Mouse (Mus musculus) midbrain, embryonic 11.5 days (tissue): ENCODE results near the gene Adh4. TPM values are rescaled to one million over a fixed set of nuclear protein-coding genes. Genes with fewer than 3 reads are reported as not detected.
"Not testable (repeated sequence)": the region's sequence is repeated elsewhere in the genome, so short reads cannot be mapped to it uniquely, and the experiment has no call there.

Experiments
- ATAC-seq: fragments of 200-750 bp; cut with Nextera tagmentation; 2 replicates; pipeline ENCODE4 v1.8.0; 2017; ENCODE audit warnings: moderate TSS enrichment, moderate library complexity; ENCODE audit not compliant: low FRiP score
- DNase-seq: peaks from one replicate; pipeline ENCODE4 v3.0.0; 2015; ENCODE audit warnings: low spot score; ENCODE audit errors: missing footprints
- H3K27ac ChIP-seq: fragments of 300-500 bp; sonication (generic); 2 replicates; pipeline ENCODE4 v1.5.1; 2014; ENCODE audit warnings: low read depth, low read length
- H3K27me3 ChIP-seq: fragments of 300-500 bp; sonication (generic); 2 replicates; pipeline ENCODE4 v1.6.1; 2014; ENCODE audit warnings: mild to moderate bottlenecking, low read length, moderate library complexity, mixed read lengths; ENCODE audit not compliant: control insufficient read depth, insufficient read depth
- H3K36me3 ChIP-seq: fragments of 300-500 bp; sonication (generic); 2 replicates; pipeline ENCODE4 v1.6.1; 2014; ENCODE audit warnings: mild to moderate bottlenecking, low read length, moderate library complexity, mixed read lengths; ENCODE audit not compliant: control insufficient read depth, insufficient read depth
- H3K4me1 ChIP-seq: fragments of 300-500 bp; sonication (generic); 2 replicates; pipeline ENCODE4 v1.6.1; 2014; ENCODE audit warnings: low read length; ENCODE audit not compliant: control insufficient read depth, insufficient read depth
- H3K4me2 ChIP-seq: fragments of 300-500 bp; sonication (generic); 2 replicates; pipeline ENCODE4 v1.6.1; 2014; ENCODE audit warnings: mild to moderate bottlenecking, moderate library complexity
- H3K4me3 ChIP-seq: fragments of 300-500 bp; sonication (generic); 2 replicates; pipeline ENCODE4 v1.5.1; 2014; ENCODE audit warnings: low read depth, low read length
- H3K9ac ChIP-seq: fragments of 300-500 bp; sonication (generic); 2 replicates; pipeline ENCODE4 v1.6.1; 2014; ENCODE audit warnings: low read length
- H3K9me3 ChIP-seq: fragments of 300-500 bp; sonication (generic); 2 replicates; pipeline ENCODE4 v1.6.1; 2016; ENCODE audit warnings: low read length; ENCODE audit not compliant: control insufficient read depth
- WGBS: fragments of 180-500 bp; shearing (Covaris S2); extraction: QIAGEN DNeasy Blood & Tissue Kit; methylation state at CpG from one replicate; pipeline ENCODE4 v1.1.7; 2014; 5-methylcytosine and 5-hydroxymethylcytosine counted together
- polyA plus RNA-seq: library from polyadenylated mRNA; unstranded; fragments of >200 nt; fragmentation: Nextera tagmentation; extraction: Ambion mirVana; gene quantifications from 2 replicates; pipeline ENCODE4 v1.2.1, GENCODE M21; 2014

Gene Adh4
- polyA plus RNA-seq, 1 experiment from 2014 or later, result not detected

DNA sequence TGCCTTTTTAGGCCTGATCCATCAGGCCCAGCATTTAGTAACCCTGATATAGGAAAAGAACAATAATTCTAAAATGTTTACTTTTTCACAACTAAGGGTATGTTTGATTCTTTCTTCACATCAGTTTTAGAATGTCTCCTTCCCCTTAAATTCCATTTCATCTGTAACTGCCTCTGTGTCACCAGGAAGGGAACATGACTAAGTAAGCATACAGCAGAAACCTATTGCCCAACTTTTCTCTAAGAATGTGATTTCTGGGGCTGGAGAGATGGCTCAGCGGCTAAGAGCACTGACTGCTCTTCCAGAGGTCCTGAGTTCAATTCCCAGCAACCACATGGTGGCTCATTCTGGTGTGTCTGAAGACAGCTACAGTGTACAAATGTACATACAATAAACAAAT, 39.0 kb downstream of the Adh4 start:
- H3K27me3 ChIP-seq, result no peaks in the 10 kb centered on the region
- H3K4me2 ChIP-seq, result no peak overlapping the region
- WGBS, result 94% methylated on average over 1 of the region's 1 CpGs
- H3K27ac ChIP-seq, result no peak overlapping the region
- ATAC-seq (no peak), DNase-seq (no peak)
- peaks cover 24% of the 10 kb centered on the region for H3K36me3 ChIP-seq
- no peaks in the 10 kb centered on the region for H3K9me3 ChIP-seq
- no peak overlapping the region for H3K4me3 ChIP-seq
- no peaks in the 10 kb centered on the region for H3K4me1 ChIP-seq
- no peak overlapping the region for H3K9ac ChIP-seq

DNA sequence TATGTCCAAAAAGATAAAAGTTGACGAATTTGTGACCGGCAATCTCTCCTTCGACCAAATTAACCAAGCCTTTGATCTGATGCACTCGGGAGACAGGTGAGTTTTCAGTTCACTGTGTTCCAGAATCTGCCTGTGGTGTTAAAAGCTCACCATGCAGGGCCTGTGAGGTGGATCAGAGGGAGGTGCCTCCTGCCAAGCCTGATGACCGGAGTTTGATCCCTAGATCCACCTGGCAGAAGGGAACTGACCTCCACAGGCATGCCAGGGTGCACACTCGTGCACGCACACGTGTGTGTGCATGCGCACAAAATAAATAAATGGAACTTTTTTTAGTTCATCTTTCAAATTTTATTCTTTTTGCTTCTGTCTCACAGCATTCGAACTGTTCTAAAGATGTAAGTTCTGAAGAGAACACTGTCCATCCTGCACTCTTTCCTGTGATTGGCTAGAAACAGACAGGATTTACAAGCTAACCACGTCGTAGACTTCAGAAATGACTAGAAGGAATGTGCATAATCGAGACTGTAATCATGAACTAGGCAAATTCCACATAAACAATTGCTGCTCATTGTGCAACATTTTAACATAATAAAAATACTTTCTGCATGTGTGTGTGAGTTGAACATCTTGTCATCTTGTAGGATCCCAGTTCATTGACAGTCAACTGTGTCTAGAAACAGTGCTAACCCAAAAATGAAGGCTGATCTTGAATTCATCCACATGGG, 39.6 kb downstream of the Adh4 start:
- DNase-seq (peak; percentile 75), ATAC-seq (no peak)
- Histone ChIP-seq H3K4me3 (no peak overlapping the region), H3K27ac (no peak overlapping the region), H3K4me2 (no peak overlapping the region), H3K27me3 (no peaks in the 10 kb centered on the region), H3K9ac (no peak overlapping the region), H3K9me3 (no peaks in the 10 kb centered on the region), H3K36me3 (peaks cover 24% of the 10 kb centered on the region), H3K4me1 (no peaks in the 10 kb centered on the region)
- WGBS, result 95% methylated on average over 13 of the region's 13 CpGs

DNA sequence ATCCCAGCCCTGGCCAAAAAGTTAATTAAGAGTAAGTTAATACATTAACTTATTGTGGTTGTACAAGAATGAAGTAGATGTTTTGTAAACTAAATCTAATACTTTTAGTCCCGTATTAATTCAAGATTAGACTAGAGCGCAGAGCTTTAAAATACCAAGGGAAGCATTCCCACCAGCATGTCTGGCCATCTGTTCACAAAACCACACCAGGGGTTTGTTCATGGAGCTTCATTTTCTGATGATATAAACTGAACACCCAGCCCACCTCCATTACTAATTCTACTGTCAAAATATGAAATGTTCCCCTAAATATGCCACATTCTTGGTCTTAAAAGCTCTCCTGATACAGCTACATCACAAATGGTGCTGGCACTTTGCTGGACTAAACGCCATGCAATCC, 43.2 kb downstream of the Adh4 start:
- H3K4me2 ChIP-seq, result no peak overlapping the region
- H3K27ac ChIP-seq, result no peak overlapping the region
- peaks cover 17% of the 10 kb centered on the region for H3K36me3 ChIP-seq
- H3K4me3 ChIP-seq, result no peak overlapping the region
- DNase-seq (no peak), ATAC-seq (no peak)
- H3K9me3 ChIP-seq, result no peaks in the 10 kb centered on the region
- no peak overlapping the region for H3K9ac ChIP-seq
- no peaks in the 10 kb centered on the region for H3K27me3 ChIP-seq
- WGBS, result 96% methylated on average over 3 of the region's 3 CpGs
- no peaks in the 10 kb centered on the region for H3K4me1 ChIP-seq

DNA sequence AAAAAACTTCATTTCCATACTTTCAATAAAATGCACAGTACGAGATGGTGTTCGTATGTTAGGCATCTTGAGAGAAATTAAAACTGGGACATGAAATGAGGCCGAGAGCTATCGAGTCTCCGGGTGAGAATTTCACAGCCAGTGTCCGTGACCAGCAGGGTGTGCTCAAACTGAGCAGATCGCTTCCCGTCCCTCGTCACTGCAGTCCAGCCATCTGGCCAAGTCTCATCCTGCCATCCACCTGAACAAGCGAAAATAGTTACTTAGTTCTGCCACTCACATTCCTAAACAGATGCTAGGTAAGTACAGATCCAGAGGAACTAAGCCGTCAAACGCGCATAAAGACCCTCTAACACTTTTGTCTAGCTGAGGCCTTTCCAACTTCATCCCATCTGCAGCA, 45.0 kb downstream of the Adh4 start:
- H3K4me1 ChIP-seq, result no peaks in the 10 kb centered on the region
- no peak overlapping the region for H3K4me3 ChIP-seq
- H3K36me3 ChIP-seq, result peaks cover 15% of the 10 kb centered on the region
- no peak overlapping the region for H3K9ac ChIP-seq
- WGBS, result 88% methylated on average over 13 of the region's 13 CpGs
- no peak overlapping the region for H3K27ac ChIP-seq
- no peaks in the 10 kb centered on the region for H3K9me3 ChIP-seq
- H3K27me3 ChIP-seq, result no peaks in the 10 kb centered on the region
- ATAC-seq, result no peak
- H3K4me2 ChIP-seq, result no peak overlapping the region
- DNase-seq, result no peak

DNA sequence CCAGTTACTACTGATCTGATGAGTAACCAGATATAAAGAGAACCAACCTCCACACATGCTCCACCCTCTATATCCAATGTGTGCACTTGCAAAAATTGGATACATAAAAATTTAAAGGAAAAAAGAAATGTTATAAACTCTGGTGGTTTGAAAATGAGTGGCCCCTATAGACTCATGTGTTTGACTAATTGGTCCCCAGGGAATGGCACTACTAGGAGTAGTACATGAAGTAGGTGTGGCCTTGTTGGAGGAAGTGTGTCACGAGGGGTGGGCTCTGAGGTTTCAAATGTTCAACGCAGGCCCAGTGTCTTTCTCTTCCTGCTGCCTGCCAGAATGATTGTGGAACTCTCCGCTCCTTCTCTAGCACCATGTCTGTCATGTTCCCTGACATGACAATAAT, 46.6 kb downstream of the Adh4 start:
- H3K4me1 ChIP-seq, result no peaks in the 10 kb centered on the region
- WGBS, result 94% methylated on average over 3 of the region's 3 CpGs
- no peak overlapping the region for H3K4me2 ChIP-seq
- no peak overlapping the region for H3K4me3 ChIP-seq
- peaks cover 12% of the 10 kb centered on the region for H3K36me3 ChIP-seq
- H3K27me3 ChIP-seq, result no peaks in the 10 kb centered on the region
- no peak overlapping the region for H3K27ac ChIP-seq
- peak; percentile 54 for DNase-seq
- ATAC-seq, result no peak
- no peak overlapping the region for H3K9ac ChIP-seq
- no peaks in the 10 kb centered on the region for H3K9me3 ChIP-seq

DNA sequence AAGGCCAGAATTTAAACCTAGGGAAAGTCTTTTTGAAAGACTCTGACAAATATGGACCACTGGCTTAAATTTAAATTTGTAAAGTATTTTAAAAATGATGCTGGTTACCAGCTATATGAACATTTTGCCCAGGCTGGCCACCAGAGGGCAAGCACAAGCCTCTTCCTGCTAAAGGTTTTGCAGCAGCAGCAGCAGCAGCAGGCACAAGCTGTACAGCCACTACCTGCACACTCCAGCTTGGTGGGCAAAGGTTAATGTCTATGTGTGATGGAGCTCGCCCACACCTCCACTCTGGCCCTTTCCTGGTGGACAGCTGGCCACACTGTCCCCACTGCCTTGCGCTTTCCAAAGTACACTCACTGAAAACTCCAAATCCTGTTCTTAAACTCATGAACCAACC, 47.9 kb downstream of the Adh4 start:
- Histone ChIP-seq H3K9me3 (no peaks in the 10 kb centered on the region), H3K27ac (no peak overlapping the region), H3K4me2 (no peak overlapping the region), H3K27me3 (no peaks in the 10 kb centered on the region), H3K9ac (no peak overlapping the region), H3K4me1 (no peaks in the 10 kb centered on the region), H3K4me3 (no peak overlapping the region), H3K36me3 (peaks cover 10% of the 10 kb centered on the region)
- 85% methylated on average over 2 of the region's 2 CpGs for WGBS
- DNase-seq (no peak), ATAC-seq (peak; percentile 60; the same call in 1 of the 2 replicates)

DNA sequence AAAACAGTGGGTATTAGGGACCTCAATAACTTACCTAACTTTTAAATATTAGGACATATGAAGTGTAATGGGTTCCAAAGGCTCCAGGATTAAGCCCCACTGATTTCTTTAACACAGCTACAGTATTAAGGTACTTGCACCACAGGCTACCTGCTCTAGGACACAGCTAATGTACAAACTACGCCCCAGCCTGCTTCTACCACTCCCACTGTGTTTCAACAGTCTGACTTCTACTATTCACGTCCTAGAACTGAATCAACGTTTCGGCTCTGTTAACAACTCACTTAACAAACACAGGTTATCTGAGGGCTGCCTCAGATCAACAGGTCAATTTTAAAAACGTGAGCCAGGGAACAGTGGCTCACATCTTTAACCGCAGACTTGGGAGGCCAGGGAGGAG, 48.5 kb downstream of the Adh4 start:
- DNase-seq, result no peak
- Histone ChIP-seq H3K4me2 (no peak overlapping the region), H3K4me1 (no peaks in the 10 kb centered on the region), H3K27ac (no peak overlapping the region), H3K9ac (no peak overlapping the region), H3K27me3 (no peaks in the 10 kb centered on the region), H3K9me3 (no peaks in the 10 kb centered on the region), H3K4me3 (no peak overlapping the region), H3K36me3 (peaks cover 10% of the 10 kb centered on the region)
- 91% methylated on average over 6 of the region's 6 CpGs for WGBS
- ATAC-seq, result no peak

DNA sequence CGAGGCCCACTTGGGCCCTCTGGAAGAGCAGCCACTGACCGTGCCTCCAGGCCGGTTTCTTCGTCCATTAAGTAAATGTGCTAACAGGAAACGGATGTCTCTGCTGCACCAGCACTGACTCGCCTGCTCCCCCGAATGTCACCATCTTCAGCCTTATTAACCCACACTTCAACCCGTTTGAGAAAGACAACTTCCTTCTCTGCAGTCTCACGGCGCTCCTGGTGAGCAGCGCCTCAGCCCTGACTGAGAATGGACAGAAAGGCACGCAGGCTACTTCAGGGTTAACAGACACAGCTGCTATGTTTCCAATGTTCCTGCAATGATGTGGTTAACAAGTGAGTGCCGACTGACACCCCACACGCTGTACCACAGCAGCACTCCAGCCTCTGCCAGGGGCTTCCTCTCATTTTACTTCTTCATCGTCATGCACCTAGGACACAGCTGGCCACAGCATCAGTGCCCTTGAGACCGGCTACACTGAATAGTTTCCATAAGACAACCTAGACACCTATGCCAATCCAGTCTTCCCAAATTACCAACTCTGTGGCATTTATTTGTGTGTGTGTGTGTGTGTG, 49.4 kb downstream of the Adh4 start:
- H3K4me1 ChIP-seq, result no peaks in the 10 kb centered on the region
- no peaks in the 10 kb centered on the region for H3K9me3 ChIP-seq
- no peaks in the 10 kb centered on the region for H3K27me3 ChIP-seq
- no peak overlapping the region for H3K27ac ChIP-seq
- 91% methylated on average over 16 of the region's 16 CpGs for WGBS
- H3K4me3 ChIP-seq, result no peak overlapping the region
- H3K4me2 ChIP-seq, result no peak overlapping the region
- peaks cover 9% of the 10 kb centered on the region; the same call in 1 of the 2 replicates for H3K36me3 ChIP-seq
- H3K9ac ChIP-seq, result no peak overlapping the region
- DNase-seq (no peak), ATAC-seq (no peak)

DNA sequence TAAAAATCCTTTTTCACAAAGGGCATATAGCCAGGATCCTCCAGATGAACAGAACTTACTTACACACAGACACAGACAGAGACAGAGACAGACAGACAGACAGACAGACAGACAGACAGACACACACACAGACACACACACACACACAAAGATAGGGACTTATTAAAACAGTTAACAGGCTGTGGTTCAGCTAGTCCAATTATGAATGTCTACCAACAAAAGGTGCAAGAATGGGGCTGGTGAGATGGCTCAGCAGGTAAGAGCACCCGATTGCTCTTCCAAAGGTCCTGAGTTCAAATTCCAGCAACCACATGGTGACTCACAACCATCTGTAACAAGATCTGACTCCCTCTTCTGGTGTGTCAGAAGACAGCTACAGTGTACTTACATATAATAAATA, 51.4 kb downstream of the Adh4 start:
- not testable (repeated sequence) for H3K36me3 ChIP-seq, H3K4me3 ChIP-seq, H3K9me3 ChIP-seq, H3K4me1 ChIP-seq, H3K4me2 ChIP-seq, H3K27me3 ChIP-seq, H3K27ac ChIP-seq, ATAC-seq, H3K9ac ChIP-seq
- WGBS, result 86% methylated on average over 1 of the region's 1 CpGs
- peak; percentile 77 for DNase-seq
